Mouse (Mus musculus) testis, adult 2 months (tissue): ENCODE results near the gene Ssbp3.

ENCODE experiments used
- CTCF ChIP-seq: fragments of 200-500 bp; IDR thresholded peaks from 2 replicates; pipeline ENCODE4 v1.5.1; 2012; ENCODE audit warnings: low read depth, mild to moderate bottlenecking, inconsistent platforms, low read length, moderate library complexity; ENCODE audit not compliant: control insufficient read depth, insufficient read depth, insufficient replicate concordance
- POLR2A ChIP-seq: fragments of 200-500 bp; IDR thresholded peaks from 2 replicates; pipeline ENCODE4 v1.6.1; 2012; ENCODE audit warnings: low read depth, mild to moderate bottlenecking, inconsistent platforms, low read length, moderate library complexity; ENCODE audit not compliant: control insufficient read depth

- TF ChIP-seq POLR2A = no peak
- TF ChIP-seq CTCF = no peak
Measured at GRCm38 (mm10) chr4:106939919-106940227, 29.4 kb downstream of the Ssbp3 start.
